Mouse (Mus musculus) neural tube, embryonic 14.5 days (tissue): ENCODE measurements around the gene Zfp652. TPM values are rescaled to one million over a fixed set of nuclear protein-coding genes. Genes with fewer than 3 reads are reported as not detected.

Source experiments
- ATAC-seq: fragments of 200-750 bp; cut with Nextera tagmentation; 2 replicates; pipeline ENCODE4 v1.8.0; 2017; ENCODE audit warnings: low read depth, mild to moderate bottlenecking, moderate TSS enrichment, moderate library complexity
- H3K27ac ChIP-seq: fragments of 300-500 bp; sonication (generic); 2 replicates; pipeline ENCODE4 v1.5.1; 2014; ENCODE audit warnings: low read depth, mild to moderate bottlenecking, control low read depth, low read length, moderate library complexity, mixed read lengths
- H3K27me3 ChIP-seq: fragments of 300-500 bp; sonication (generic); 2 replicates; pipeline ENCODE4 v1.6.1; 2014; ENCODE audit warnings: low read length; ENCODE audit not compliant: control insufficient read depth, insufficient read depth
- H3K36me3 ChIP-seq: fragments of 300-500 bp; sonication (generic); 2 replicates; pipeline ENCODE4 v1.6.1; 2014; ENCODE audit warnings: low read length, mixed read lengths; ENCODE audit not compliant: control insufficient read depth, insufficient read depth
- H3K4me1 ChIP-seq: fragments of 300-500 bp; sonication (generic); 2 replicates; pipeline ENCODE4 v1.6.1; 2014; ENCODE audit warnings: low read length; ENCODE audit not compliant: control insufficient read depth, insufficient read depth
- H3K4me2 ChIP-seq: fragments of 300-500 bp; sonication (generic); 2 replicates; pipeline ENCODE4 v1.6.1; 2014; ENCODE audit warnings: mild to moderate bottlenecking, low read depth, low read length, control low read depth
- H3K4me3 ChIP-seq: fragments of 300-500 bp; sonication (generic); 2 replicates; pipeline ENCODE4 v1.5.1; 2014; ENCODE audit warnings: low read depth, low read length, control low read depth, mixed read lengths
- H3K9ac ChIP-seq: fragments of 300-500 bp; sonication (generic); replicated peaks from 2 replicates; pipeline ENCODE4 v1.6.1; 2014; ENCODE audit warnings: low read depth, mild to moderate bottlenecking, control low read depth, low read length, mixed read lengths
- H3K9me3 ChIP-seq: fragments of 300-500 bp; sonication (generic); 2 replicates; pipeline ENCODE4 v1.6.1; 2016; ENCODE audit warnings: low read length; ENCODE audit not compliant: control insufficient read depth
- WGBS: fragments of 180-500 bp; shearing (Covaris S2); extraction: QIAGEN DNeasy Blood & Tissue Kit; methylation state at CpG from one replicate; pipeline ENCODE4 v1.1.7; 2014; 5-methylcytosine and 5-hydroxymethylcytosine counted together
- polyA plus RNA-seq: library from polyadenylated mRNA; unstranded; fragments of >200 nt; fragmentation: Nextera tagmentation; extraction: Ambion mirVana; gene quantifications from 2 replicates; pipeline ENCODE4 v1.2.1, GENCODE M21; 2014

The Zfp652 gene
- polyA plus RNA-seq, 1 experiment from 2014 or later = 12.9 TPM

- Histone ChIP-seq H3K9me3 (no peaks in the 10 kb centered on the region), H3K27me3 (no peaks in the 10 kb centered on the region), H3K4me1 (peaks cover 20% of the 10 kb centered on the region), H3K36me3 (no peaks in the 10 kb centered on the region), H3K4me2 (no peak overlapping the region), H3K27ac (no peak overlapping the region), H3K4me3 (no peak overlapping the region), H3K9ac (no peak overlapping the region)
- WGBS = 88% methylated on average over 3 of the region's 3 CpGs
- ATAC-seq = no peak
Observed at GRCm38 (mm10) chr11:95719356-95719755, 6.9 kb downstream of the Zfp652 start.

GRCm38 (mm10) chr11:95723287-95723686, 10.8 kb downstream of the Zfp652 start, which contains the start of gene B130006D01Rik:
Gene B130006D01Rik (plus strand): TSS chr11:95723587.
- no peak within 1 kb of the TSS for H3K4me2 ChIP-seq
- H3K27ac ChIP-seq = no peak within 1 kb of the TSS
- WGBS = 93% methylated on average over 5 of the region's 5 CpGs
- no peaks in the 10 kb centered on the region for H3K9me3 ChIP-seq
- no peak for ATAC-seq
- H3K4me1 ChIP-seq = no peaks in the 10 kb centered on the region
- no peak within 1 kb of the TSS for H3K9ac ChIP-seq
- no peaks in the 10 kb centered on the region for H3K27me3 ChIP-seq
- H3K4me3 ChIP-seq = no peak within 1 kb of the TSS
- H3K36me3 ChIP-seq = no peaks in the 10 kb centered on the region

DNA sequence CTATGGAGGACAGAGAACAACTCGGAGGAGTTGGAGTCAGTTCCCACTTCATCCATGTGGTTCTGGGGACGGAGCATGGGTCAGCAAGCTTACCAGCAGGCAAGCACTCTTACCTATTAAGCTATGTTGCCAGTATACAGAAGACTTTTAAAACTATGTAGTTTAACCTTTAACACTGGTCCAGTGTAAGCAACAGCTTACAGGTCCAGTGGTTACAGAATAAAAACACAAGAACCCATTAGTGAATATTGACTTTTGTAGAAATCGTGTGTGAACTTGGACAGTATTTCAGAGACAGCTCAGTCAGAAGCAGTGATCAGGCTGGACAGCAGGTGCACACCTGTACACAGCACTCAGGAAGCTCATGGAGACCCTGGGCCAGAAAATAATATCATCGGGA, 12.0 kb downstream of the Zfp652 start:
- no peak overlapping the region for H3K4me2 ChIP-seq
- H3K27ac ChIP-seq = no peak overlapping the region

DNA sequence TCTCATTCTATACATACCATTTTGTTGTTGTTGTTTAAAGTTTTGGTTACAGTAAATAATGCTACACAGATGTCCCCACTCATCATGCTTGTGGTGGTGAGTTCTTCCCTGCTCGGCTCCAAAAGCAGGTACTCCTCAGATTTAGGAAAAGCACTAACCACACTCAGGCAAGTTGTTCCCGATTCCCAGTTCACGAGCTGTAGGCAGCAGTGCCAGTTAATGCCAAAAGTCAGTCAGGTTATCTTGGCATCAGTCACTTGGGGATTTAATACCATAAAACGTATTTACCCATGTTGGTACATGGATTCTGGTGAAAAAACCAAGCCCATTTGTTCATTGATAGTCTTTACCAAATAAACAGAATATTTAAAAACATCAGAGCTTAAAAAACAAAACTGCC, 13.7 kb downstream of the Zfp652 start:
- 86% methylated on average over 4 of the region's 4 CpGs for WGBS

More for the DNA sequence above, 12.0 kb downstream of the Zfp652 start:
- Histone ChIP-seq H3K36me3 (no peaks in the 10 kb centered on the region), H3K4me1 (no peaks in the 10 kb centered on the region), H3K27me3 (no peaks in the 10 kb centered on the region), H3K9me3 (no peaks in the 10 kb centered on the region), H3K4me3 (no peak overlapping the region), H3K9ac (no peak overlapping the region)
- 96% methylated on average over 4 of the region's 4 CpGs for WGBS
- ATAC-seq = no peak

DNA sequence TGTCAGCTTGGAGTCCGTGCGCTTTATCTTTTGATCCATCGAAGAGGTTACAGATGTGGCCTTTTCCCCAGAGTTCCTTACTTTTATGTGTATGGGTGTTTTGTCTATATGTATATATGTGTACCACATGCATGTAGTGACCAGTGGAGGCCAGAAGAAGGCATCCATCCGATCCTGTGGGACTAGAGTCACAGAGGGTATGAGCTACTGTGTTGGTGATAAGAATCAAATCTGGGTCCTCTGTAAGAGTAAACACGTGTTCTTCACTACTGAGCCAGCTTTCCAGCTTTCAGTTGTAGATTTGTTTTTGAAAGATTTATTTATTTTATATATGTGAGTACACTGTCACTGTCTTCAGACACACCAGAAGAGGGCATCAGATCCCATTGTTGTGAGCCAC, 15.5 kb downstream of the Zfp652 start:
- no peaks in the 10 kb centered on the region for H3K9me3 ChIP-seq
- no peak for ATAC-seq
- WGBS = 92% methylated on average over 5 of the region's 5 CpGs

More for the DNA sequence above, 13.7 kb downstream of the Zfp652 start:
- Histone ChIP-seq H3K9me3 (no peaks in the 10 kb centered on the region), H3K36me3 (no peaks in the 10 kb centered on the region), H3K4me3 (no peak overlapping the region), H3K27me3 (no peaks in the 10 kb centered on the region), H3K4me1 (no peaks in the 10 kb centered on the region), H3K27ac (no peak overlapping the region), H3K9ac (no peak overlapping the region), H3K4me2 (no peak overlapping the region)
- ATAC-seq = no peak

GRCm38 (mm10) chr11:95728916-95729907, 16.7 kb downstream of the Zfp652 start:
- no peak for ATAC-seq
- H3K9me3 ChIP-seq = no peaks in the 10 kb centered on the region
- H3K27me3 ChIP-seq = no peaks in the 10 kb centered on the region
- no peaks in the 10 kb centered on the region for H3K4me1 ChIP-seq
- H3K4me3 ChIP-seq = no peak overlapping the region
- no peak overlapping the region for H3K4me2 ChIP-seq
- H3K27ac ChIP-seq = no peak overlapping the region
- WGBS = 87% methylated on average over 12 of the region's 12 CpGs
- no peaks in the 10 kb centered on the region for H3K36me3 ChIP-seq
- no peak overlapping the region for H3K9ac ChIP-seq

More for the DNA sequence above, 15.5 kb downstream of the Zfp652 start:
- Histone ChIP-seq H3K4me3 (no peak overlapping the region), H3K27ac (no peak overlapping the region), H3K27me3 (no peaks in the 10 kb centered on the region), H3K4me2 (no peak overlapping the region), H3K9ac (no peak overlapping the region), H3K36me3 (no peaks in the 10 kb centered on the region), H3K4me1 (no peaks in the 10 kb centered on the region)

- Histone ChIP-seq H3K9ac (no peak overlapping the region), H3K4me3 (no peak overlapping the region), H3K27ac (no peak overlapping the region), H3K4me2 (no peak overlapping the region), H3K9me3 (no peaks in the 10 kb centered on the region), H3K27me3 (no peaks in the 10 kb centered on the region), H3K36me3 (no peaks in the 10 kb centered on the region), H3K4me1 (no peaks in the 10 kb centered on the region)
- WGBS = 90% methylated on average over 2 of the region's 2 CpGs
- ATAC-seq = no peak
Observed at GRCm38 (mm10) chr11:95734485-95734884, 22.0 kb downstream of the Zfp652 start.

- Histone ChIP-seq H3K27ac (no peak overlapping the region), H3K27me3 (no peaks in the 10 kb centered on the region), H3K36me3 (no peaks in the 10 kb centered on the region), H3K4me3 (no peak overlapping the region), H3K4me2 (no peak overlapping the region), H3K9me3 (no peaks in the 10 kb centered on the region), H3K4me1 (no peaks in the 10 kb centered on the region), H3K9ac (no peak overlapping the region)
- no peak for ATAC-seq
- 84% methylated on average over 3 of the region's 3 CpGs for WGBS
Observed at GRCm38 (mm10) chr11:95737811-95738210, 25.3 kb downstream of the Zfp652 start.

GRCm38 (mm10) chr11:95744521-95744920, 32.0 kb downstream of the Zfp652 start:
- H3K9me3 ChIP-seq = no peaks in the 10 kb centered on the region
- H3K9ac ChIP-seq = no peak overlapping the region
- no peaks in the 10 kb centered on the region for H3K4me1 ChIP-seq
- 95% methylated on average over 2 of the region's 2 CpGs for WGBS
- H3K4me2 ChIP-seq = no peak overlapping the region
- no peak overlapping the region for H3K27ac ChIP-seq
- no peak for ATAC-seq
- no peaks in the 10 kb centered on the region for H3K27me3 ChIP-seq
- H3K36me3 ChIP-seq = no peaks in the 10 kb centered on the region; the same call in 1 of the 2 replicates
- no peak overlapping the region for H3K4me3 ChIP-seq
